Mouse (Mus musculus) A20 (cell line): ENCODE data around the gene Srsf7.
"Not testable (repeated sequence)": the region's sequence is repeated elsewhere in the genome, so short reads cannot be mapped to it uniquely, and the experiment has no call there.

Experiments used
- DNase-seq: peaks from one replicate; pipeline ENCODE4 v3.0.0-alpha.2; 2011; ENCODE audit warnings: low read depth, low spot score

The Srsf7 gene

DNA sequence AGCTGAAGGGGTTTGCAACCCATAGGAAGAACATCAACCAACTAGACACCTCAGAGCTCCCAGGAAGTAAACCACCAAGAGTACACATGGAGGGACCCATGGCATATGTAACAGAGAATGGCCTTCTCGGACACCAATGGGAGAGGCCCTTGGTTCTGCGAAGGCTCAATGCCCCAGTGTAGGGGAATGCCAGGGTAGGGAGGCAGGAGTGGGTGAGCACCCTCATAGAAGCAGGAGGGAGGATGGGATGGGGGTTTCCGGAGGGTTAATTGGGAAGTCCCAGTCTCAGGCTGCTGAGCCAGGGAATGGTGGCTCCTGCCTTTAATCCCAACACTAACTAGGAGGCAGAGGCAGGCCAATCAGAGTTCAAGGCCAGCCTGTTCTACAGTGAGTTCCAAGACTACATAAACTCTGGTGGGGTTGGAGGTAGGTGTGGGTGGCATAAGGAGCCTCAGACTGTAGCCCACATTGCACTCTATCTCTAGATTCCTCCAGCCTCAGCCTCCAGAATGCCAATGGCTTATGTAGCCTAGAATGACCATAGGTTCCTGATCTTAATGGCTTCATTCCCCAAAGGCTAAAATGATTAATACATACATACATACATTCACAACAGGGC, 7.8 kb downstream of the Srsf7 start:
- no peak for DNase-seq

DNA sequence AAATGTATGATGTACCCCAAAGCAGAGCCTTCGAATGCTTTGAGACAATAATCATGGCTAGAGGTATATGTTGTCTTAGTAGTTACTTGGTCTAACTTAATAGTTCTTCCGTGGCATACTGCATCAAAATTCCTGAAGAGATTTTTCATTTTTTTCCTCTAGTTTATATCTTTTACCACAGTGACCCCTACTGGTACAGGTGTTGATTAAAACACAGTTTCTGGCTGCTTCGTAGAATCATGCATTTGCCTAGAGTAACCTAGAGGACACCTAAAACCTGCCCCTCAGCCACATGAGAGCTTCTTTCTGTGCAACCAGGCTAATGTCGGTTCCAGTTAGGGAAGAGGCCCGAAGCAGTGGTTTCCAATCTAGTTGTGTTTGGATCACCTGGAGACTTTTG, 14.0 kb downstream of the Srsf7 start:
- DNase-seq: peak; percentile 52

DNA sequence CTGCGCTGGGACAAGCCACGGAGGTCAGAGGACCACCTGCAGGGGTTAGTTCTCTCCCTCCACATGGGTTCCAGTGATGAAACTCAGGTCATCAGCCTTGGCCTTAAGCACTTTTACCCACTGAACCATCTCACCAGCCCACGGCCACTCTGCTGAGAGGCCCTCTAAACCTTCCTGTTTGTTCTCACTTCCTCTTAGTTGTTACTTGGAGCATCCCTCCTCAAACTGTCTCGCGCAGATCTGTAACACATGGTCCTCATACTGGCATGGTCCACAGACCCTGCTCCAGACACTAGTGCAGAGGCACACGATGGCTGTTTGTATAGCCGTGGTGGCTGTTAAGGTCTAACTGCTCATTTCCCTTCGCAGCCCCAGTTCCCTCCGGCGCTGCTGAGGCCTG, 23.5 kb downstream of the Srsf7 start:
- DNase-seq: peak; percentile 39

DNA sequence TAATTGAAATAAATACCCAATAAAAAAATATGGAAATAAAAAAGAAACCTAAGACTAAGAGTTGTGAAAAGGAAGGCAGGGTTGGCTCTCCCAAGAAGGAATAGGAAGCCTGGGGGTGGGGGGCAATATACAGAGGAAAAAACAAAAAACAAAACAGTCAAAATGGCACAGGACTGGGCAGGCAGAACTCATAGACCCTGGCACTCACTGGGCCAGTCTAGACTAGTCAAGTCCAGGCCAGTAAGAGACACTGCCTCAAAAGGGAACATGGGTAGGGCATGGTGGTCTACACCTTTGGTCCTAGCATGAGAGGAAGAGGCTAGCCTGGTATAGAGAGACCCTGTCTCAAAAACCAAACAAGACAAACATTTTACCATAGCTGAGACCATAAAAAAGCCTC, 26.6 kb downstream of the Srsf7 start:
- DNase-seq: no peak

DNA sequence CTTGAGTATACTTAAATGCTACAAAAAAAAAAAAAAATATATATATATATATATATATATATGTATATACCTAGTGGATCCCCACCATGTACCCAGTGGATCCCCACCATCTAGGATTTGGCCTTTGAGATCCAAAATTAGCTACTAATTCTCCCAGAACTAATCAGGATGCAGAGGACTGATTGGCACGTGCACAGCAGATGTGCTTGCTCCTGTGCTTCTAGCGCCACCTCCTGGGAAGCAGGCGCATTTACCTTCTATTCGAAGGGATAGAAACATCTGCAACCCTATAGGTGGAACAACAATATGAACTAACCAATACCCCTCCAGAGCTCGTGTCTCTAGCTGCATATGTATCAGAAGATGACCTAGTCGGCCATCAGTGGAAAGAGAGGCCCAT, 27.1 kb downstream of the Srsf7 start:
- DNase-seq: peak; percentile 70

DNA sequence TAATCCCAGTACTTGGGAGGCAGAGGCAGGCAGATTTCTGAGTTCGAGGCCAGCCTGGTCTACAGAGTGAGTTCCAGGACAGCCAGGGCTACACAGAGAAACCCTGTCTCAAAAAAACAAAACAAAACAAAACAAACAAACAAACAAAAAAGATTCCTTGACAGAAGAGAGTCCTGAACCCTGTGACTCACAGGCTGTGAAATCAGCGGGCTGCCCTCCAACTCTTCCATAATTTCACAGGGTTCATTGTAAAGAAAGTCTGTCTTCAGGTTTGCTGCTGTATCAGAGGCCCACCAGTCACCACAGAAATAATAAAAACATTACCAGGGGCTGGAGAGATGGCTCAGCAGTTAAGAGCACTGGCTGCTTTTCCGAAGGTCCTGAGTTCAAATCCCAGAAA, 28.3 kb downstream of the Srsf7 start:
- DNase-seq: not testable (repeated sequence)

DNA sequence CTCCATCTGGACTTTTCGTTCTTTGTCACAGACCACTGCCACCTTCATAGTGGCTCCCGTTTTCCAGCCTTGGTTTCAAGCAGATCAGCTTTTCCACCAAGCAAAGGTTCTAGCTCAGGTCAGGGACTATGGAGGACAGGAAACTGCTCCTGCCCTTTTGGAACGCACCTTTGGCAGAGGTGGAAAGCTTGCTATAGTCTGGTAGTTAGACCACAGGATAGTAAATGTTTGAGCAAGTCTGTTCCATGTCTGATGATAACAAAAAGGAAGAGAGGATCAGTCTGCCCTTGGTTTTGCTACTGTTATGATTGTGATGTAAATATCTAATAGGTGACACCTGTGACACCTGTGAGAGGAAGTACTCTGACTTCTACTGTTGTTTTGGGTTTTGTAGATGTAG, 31.1 kb downstream of the Srsf7 start:
- peak; percentile 33 for DNase-seq

DNA sequence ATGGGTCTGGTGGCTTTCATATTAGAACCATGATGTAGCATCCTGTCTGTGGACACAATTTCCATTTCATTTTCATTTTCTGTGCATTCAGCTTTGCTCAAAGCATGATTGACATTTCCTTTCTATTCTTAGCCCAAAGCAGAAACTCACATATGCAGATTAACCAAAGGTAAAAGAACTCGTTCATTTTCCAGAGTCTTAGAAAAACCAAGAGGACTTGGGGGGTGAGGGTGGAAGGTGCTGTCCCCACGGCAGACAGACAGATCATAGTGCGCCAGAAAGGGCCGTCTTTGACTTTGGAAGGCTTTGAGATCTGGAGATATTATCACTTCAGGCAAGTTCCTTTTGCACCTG, 31.7 kb downstream of the Srsf7 start:
- peak; percentile 63 for DNase-seq

GRCm38 (mm10) chr17:80174699-80175385, 32.3 kb downstream of the Srsf7 start:
- DNase-seq: no peak

DNA sequence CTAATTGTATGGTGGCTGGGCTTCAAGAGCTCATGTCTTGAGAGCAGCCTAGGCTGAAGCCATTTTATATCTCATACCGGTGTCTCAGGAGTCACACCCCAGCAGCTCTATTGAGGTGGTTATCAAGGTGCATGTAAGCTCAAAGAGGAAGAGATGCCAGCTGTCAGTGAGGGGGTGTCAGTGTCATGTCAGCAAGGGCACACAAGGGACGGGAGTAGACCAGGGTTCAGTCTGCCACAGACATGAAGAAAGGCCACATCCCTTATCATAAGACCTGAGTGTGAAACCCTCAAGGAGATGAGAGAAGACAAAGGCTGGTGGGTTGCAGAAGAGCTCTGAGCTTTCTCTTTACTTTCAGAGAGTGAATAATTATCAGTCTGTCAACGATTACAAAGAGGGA, 33.0 kb downstream of the Srsf7 start:
- peak; percentile 63 for DNase-seq

DNA sequence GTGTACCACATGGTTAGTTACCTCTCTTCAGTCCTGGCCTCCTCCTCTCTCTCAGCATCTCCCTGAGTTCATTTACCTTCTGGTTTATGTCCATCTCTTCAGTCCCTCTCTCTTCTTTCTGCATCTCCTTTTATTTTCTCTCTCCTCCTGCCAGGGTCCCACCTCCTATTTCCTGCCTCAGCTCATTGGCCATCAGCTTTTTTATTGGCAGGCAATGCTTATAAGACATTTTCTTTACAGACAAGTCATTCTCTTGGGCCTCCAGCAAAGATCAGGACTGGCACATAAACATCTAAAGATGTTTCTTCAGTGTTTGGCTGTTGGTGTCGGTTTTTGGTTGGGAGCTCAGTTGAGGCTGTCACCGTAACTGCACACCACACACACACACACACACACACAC, 33.4 kb downstream of the Srsf7 start:
- DNase-seq: no peak

GRCm38 (mm10) chr17:80172761-80173160, 34.3 kb downstream of the Srsf7 start:
- peak; percentile 46 for DNase-seq

DNA sequence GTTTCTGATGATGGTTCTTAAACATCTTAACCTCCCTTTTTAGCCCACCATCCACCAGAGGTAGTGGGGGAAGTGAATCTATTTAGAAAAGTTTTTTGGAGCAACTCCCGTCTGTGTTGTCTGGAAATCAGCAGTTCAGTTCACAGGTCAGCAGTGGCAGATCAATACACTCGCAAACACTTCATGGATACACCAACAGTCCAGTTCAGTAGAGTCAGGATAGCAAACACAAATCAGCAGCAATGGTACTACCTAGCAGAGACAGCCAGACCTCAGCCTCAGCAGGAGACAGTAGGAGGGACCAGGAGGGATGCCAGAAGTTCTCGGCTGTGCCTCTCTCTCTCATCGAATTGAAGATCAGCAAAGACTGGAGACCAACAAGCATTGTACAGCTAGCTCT, 35.2 kb downstream of the Srsf7 start:
- no peak for DNase-seq

DNA sequence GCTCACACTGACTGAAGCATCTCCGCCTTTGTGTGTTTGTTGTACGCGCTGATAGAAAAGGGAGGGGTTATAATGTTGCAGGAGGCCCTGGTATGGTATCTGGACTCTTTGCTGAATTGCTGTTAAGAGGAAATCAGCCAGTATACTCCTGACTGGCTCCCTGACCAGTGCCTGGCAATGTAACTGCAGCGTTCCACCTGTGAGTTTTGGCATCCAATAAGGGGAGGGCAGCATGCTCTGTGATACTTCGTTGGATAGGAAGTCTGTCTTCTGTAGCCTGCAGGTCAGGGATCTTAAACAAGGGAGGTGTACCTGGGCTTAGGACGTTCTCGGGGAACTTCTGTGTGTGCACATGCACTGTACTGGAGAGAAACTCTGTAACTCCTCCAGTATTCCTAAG, 36.2 kb downstream of the Srsf7 start:
- no peak for DNase-seq

DNA sequence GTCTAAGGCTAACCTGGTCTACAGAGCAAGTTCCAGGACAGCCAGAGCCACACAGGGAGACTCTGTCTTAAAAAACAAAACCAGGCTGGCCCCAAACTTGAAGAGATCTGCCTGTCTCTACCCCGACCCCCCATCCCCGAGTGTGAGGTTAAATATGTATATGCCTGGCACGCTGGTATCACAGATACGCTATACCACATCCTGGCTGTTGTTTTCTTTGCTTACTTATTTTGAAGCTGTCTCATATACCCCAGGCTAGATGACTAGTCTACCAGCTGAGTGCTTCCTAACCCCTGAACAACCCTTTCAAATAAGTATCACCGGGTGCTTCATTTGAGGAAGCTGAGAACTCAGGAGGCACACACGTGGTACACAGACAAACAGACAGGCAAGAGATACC, 37.3 kb downstream of the Srsf7 start:
- no peak for DNase-seq

GRCm38 (mm10) chr17:80168425-80169182, 38.5 kb downstream of the Srsf7 start:
- DNase-seq: no peak

- DNase-seq: no peak
Measured at GRCm38 (mm10) chr17:80167851-80168251, 39.3 kb downstream of the Srsf7 start.

DNA sequence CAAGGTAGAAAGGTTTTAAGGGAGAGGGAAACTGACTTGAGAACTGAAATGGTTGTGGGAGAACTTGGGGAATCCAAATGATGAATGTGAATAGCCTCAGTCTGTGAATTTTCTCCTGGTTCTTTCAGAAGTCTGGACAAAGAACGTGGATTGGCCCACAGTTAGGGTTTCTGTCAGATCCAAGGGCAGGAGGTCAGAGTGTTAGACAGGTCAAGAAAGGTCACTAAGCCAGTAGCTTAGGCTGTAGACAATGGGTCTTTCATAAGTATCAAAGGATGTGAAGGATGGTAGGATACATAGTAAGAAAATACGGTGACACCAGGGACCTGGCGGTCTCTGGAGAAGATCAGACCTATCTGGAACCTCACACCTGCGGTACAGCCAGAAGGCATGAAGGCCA, 39.7 kb downstream of the Srsf7 start:
- DNase-seq: no peak

DNA sequence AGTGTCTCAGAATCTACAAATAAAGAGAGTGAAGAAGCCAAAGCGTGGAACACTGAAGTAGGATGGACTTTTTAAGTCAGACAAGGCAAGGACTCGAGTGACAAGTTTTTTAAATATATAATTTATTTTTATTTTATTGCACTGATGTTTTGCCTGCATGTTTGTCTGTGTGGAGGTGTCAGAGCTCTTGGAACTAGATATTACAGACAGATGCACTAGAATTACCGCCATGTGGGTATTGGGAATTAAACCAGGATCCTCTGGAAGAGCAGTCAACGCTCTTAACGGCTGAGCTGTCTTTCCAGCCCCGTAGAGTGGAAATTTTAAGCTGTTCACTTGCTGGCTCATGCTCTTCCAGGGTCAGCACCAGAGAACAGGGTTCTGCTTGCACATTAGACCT, 40.8 kb downstream of the Srsf7 start:
- no peak for DNase-seq

GRCm38 (mm10) chr17:80165741-80166140, 41.4 kb downstream of the Srsf7 start:
- no peak for DNase-seq

DNA sequence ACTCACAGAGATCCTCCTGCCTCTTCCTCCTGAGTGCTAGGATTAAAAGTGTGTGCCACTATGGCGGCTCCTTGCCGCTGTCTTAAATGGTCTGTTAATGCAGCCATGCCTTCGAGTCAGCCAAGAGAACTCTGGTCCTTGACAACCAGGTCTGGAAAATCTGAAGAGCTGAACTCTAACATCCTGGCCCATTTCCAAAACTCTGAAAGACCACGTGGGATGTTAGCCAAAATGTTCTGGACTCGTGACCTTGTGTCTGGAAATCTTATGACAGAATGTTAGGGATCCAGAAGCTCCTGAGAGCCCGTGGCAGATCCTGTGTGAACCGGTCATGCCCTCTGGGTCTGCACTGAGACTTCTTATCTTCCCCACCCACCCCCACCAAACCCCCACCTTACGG, 43.1 kb downstream of the Srsf7 start:
- no peak for DNase-seq

DNA sequence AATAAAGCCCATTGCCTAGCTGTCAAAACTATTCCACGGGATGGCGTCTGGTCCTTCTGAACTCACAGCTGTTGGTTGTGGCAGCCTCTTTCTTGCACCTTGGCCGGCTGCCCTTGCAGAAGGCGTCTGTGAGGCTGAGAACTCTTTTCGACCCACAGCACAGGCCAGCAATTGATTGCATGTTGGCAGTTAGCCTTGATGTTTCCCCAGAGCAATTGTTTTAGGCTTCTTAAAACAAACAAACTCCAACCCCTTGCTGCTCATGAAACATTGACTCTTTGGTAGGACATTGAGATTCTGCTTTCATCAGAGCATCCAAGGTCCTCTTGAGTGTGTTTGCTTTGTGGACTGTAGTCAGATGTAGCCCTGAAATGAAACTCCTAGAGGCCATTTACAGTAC, 46.7 kb downstream of the Srsf7 start:
- no peak for DNase-seq

DNA sequence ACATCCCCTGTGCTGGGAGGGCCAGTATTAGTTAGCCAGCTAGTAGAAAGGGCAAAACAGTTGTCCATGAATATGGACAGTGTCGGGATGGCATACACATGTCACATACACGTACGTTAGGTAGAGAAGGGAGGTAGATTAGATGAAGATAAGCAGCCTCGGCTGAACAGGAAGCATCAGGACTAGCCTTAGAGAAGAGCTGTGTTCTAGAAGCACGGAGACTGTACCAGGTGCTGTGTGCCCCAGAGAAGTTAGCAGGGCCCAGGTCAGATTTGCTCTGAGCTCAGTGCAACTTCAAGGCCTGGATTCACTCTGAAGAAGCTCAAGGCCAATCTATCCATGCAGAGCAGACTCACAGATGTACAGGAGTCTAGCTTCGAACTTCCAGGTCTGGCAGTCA, 49.6 kb downstream of the Srsf7 start:
- no peak for DNase-seq
